Mouse (Mus musculus): ENCODE measurements around the gene Rpl38. TPM values are rescaled to one million over a fixed set of nuclear protein-coding genes. Genes with fewer than 3 reads are reported as not detected.
"Not testable (repeated sequence)": the region's sequence is repeated elsewhere in the genome, so short reads cannot be mapped to it uniquely, and the experiment has no call there.

Rpl38 gene
- polyA plus RNA-seq, 1 experiment from 2014 or later: 1,275 TPM

DNA sequence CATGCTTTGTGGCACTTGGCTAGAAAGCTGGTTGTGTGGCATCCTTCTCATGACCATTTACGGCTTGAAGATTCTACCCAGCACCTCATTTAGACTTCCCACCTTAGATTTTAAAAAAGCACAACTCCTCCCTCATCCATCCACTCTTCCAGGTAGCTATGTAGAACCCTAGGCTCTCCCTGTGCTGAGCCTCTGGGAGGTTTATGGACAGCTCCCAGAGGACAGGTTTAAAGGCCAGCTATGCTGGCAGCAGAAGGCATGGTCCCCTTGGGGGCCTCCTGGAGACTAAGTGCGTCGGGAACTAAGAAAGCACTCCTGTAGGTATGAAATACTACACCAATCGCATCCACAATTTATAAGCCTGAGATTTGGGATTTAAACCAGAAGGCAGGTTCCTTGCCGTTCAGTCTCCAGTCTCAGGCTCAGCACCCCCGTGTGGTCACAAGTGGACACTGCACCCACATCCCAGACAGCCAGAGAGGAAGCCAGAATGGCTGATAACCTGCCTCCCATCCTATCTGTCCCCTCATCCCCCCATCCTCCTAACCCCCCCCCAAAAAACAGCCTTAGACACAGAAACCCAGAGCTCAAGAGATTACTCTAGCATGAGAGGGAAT is 5.5 kb upstream of the Rpl38 start:
- no peak overlapping the region for H3K9ac ChIP-seq (ENCODE audit: low read length)
- WGBS: 32% methylated on average over 6 of the region's 6 CpGs
- DNase-seq (ENCODE audit: low spot score): no peak
- no peaks in the 10 kb centered on the region for H3K36me3 ChIP-seq (ENCODE audit: control insufficient read depth, insufficient read depth, low read length)
- no peaks in the 10 kb centered on the region for H3K4me1 ChIP-seq (replicated peaks; ENCODE audit: control insufficient read depth, insufficient read depth, low read length)
- no peak overlapping the region for H3K27ac ChIP-seq (ENCODE audit: low read depth)
- no peak overlapping the region for H3K4me3 ChIP-seq (ENCODE audit: low read depth, low read length)
- H3K4me2 ChIP-seq (ENCODE audit: low read length): no peak overlapping the region
- no peaks in the 10 kb centered on the region for H3K9me3 ChIP-seq (ENCODE audit: control insufficient read depth, low read length)
- no peaks in the 10 kb centered on the region for H3K27me3 ChIP-seq (replicated peaks; ENCODE audit: control insufficient read depth, insufficient read depth, low read length)
- no peak for ATAC-seq (replicated peaks; ENCODE audit: low FRiP score, low TSS enrichment, low read depth)

DNA sequence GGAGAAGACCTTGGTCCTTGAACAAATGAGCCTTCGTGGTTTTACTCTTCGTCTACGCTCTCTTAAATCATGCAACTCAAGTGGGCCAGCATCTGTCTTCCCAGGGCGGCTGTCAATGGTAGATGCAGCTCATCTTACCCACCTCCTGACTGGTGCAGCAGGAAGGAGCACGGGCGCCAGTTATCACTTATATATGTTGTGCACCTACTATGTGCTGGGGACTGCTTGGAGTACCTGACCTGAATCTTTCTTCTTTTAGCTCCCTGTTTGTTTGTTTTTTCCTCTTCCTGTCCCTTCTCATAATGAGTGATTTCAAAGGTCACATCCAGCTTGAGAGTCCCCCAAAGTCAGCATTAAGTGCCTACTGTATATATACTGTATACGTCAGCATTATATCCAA is 4.2 kb upstream of the Rpl38 start:
- DNase-seq (ENCODE audit: low spot score): no peak
- Histone ChIP-seq H3K4me3 (ENCODE audit: low read depth, low read length) (no peak overlapping the region), H3K4me1 (replicated peaks; ENCODE audit: control insufficient read depth, insufficient read depth, low read length) (no peaks in the 10 kb centered on the region), H3K9me3 (ENCODE audit: control insufficient read depth, low read length) (no peaks in the 10 kb centered on the region), H3K9ac (ENCODE audit: low read length) (no peak overlapping the region), H3K4me2 (ENCODE audit: low read length) (no peak overlapping the region), H3K36me3 (ENCODE audit: control insufficient read depth, insufficient read depth, low read length) (no peaks in the 10 kb centered on the region), H3K27me3 (replicated peaks; ENCODE audit: control insufficient read depth, insufficient read depth, low read length) (no peaks in the 10 kb centered on the region), H3K27ac (ENCODE audit: low read depth) (no peak overlapping the region)
- WGBS: 75% methylated on average over 7 of the region's 7 CpGs
- no peak for ATAC-seq (replicated peaks; ENCODE audit: low FRiP score, low TSS enrichment, low read depth)

DNA sequence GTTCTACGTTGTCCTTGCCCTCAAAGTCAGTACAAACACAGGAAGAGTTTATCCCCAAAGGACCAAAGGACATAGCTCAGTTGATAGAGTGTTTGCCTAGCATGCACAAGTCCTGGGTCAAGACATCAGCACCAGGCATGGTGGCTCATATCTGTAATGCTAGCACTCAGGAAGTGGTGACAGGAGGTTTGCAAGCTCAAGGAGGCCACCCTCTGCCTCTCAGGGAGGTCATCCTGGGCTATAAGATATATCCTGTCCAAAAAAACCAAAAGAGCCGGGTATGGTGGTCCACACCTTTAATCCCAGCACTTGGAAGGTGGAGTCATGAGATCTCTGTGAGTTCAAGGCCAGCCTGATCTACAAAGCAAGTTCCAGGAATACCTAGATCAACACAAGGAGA is 2.9 kb upstream of the Rpl38 start:
- 76% methylated on average over 2 of the region's 2 CpGs for WGBS
- H3K4me2 ChIP-seq (ENCODE audit: low read length): no peak overlapping the region
- H3K9me3 ChIP-seq (ENCODE audit: control insufficient read depth, low read length): no peaks in the 10 kb centered on the region
- DNase-seq (ENCODE audit: low spot score): no peak
- H3K36me3 ChIP-seq (ENCODE audit: control insufficient read depth, insufficient read depth, low read length): peaks cover 7% of the 10 kb centered on the region
- H3K27ac ChIP-seq (ENCODE audit: low read depth): no peak overlapping the region
- ATAC-seq (replicated peaks; ENCODE audit: low FRiP score, low TSS enrichment, low read depth): no peak
- peaks cover 11% of the 10 kb centered on the region for H3K4me1 ChIP-seq (replicated peaks; ENCODE audit: control insufficient read depth, insufficient read depth, low read length)
- H3K27me3 ChIP-seq (replicated peaks; ENCODE audit: control insufficient read depth, insufficient read depth, low read length): no peaks in the 10 kb centered on the region
- H3K9ac ChIP-seq (ENCODE audit: low read length): no peak overlapping the region
- no peak overlapping the region for H3K4me3 ChIP-seq (ENCODE audit: low read depth, low read length)

DNA sequence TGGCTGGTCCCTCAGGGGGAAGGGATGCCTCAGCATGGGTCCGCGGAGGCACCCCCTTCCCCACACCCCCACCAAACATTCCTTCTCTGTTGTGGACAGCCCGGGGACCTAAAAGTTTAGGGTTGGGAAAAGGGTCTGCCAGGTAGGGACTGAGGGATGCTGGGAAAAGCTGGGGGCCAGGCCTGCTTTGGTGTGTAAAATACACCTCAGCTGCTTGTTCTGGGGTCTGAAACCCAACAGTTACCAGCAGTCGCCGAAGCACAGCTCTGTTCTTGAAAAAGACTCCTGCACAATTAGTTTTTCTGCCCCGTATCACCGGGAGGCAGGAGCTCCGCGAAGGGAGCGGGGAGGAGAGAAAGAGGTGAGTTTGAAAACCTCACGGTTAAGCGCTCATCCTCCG is 1.5 kb upstream of the Rpl38 start:
- H3K4me3 ChIP-seq (ENCODE audit: low read depth, low read length): no peak overlapping the region
- peaks cover 20% of the 10 kb centered on the region for H3K36me3 ChIP-seq (ENCODE audit: control insufficient read depth, insufficient read depth, low read length)
- 11% methylated on average over 13 of the region's 13 CpGs for WGBS
- no peak overlapping the region for H3K9ac ChIP-seq (ENCODE audit: low read length)
- H3K27ac ChIP-seq (ENCODE audit: low read depth): no peak overlapping the region
- ATAC-seq (replicated peaks; ENCODE audit: low FRiP score, low TSS enrichment, low read depth) (no peak), DNase-seq (ENCODE audit: low spot score) (no peak)
- no peak overlapping the region for H3K4me2 ChIP-seq (ENCODE audit: low read length)
- H3K27me3 ChIP-seq (replicated peaks; ENCODE audit: control insufficient read depth, insufficient read depth, low read length): no peaks in the 10 kb centered on the region
- H3K9me3 ChIP-seq (ENCODE audit: control insufficient read depth, low read length): no peaks in the 10 kb centered on the region
- H3K4me1 ChIP-seq (replicated peaks; ENCODE audit: control insufficient read depth, insufficient read depth, low read length): peaks cover 11% of the 10 kb centered on the region

DNA sequence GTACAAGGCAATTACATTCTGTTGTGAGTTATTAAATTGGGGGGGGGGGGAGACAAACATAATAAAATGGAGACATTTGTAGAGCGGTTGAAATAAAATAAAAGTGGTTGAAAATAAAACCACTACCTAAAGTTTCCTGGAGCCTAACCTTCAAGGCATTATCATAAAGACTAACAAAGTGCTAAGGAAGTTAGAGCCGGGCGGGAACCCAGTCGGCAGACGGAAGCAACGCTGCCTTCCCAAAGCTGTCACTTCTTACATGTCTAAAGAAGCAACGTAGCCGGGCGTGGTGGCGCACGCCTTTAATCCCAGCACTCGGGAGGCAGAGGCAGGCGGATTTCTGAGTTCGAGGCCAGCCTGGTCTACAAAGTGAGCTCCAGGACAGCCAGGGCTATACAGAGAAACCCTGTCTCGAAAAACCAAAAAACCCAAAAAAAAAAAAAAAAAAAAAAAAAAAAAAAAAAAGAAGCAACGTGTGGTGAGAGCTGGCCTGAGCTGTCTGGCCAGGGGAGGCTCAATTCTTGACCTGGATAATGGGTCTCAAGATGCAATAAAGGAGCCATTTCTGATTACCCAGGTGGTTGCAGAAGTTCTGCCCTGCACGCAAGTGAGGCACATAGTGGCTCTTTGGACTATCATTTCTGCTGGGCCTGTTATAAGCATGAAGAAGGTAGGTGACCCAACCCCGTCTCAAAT is 940 bp upstream of the Rpl38 start:
- Histone ChIP-seq H3K36me3 (ENCODE audit: control insufficient read depth, insufficient read depth, low read length) (peaks cover 26% of the 10 kb centered on the region), H3K9me3 (ENCODE audit: control insufficient read depth, low read length) (no peaks in the 10 kb centered on the region), H3K4me2 (ENCODE audit: low read length) (no peak overlapping the region), H3K4me3 (ENCODE audit: low read depth, low read length) (no peak overlapping the region), H3K27ac (ENCODE audit: low read depth) (no peak overlapping the region), H3K27me3 (replicated peaks; ENCODE audit: control insufficient read depth, insufficient read depth, low read length) (no peaks in the 10 kb centered on the region), H3K9ac (ENCODE audit: low read length) (no peak overlapping the region), H3K4me1 (replicated peaks; ENCODE audit: control insufficient read depth, insufficient read depth, low read length) (peaks cover 11% of the 10 kb centered on the region)
- no peak for ATAC-seq (replicated peaks; ENCODE audit: low FRiP score, low TSS enrichment, low read depth)
- DNase-seq (ENCODE audit: low spot score): no peak
- WGBS: 51% methylated on average over 17 of the region's 18 CpGs

DNA sequence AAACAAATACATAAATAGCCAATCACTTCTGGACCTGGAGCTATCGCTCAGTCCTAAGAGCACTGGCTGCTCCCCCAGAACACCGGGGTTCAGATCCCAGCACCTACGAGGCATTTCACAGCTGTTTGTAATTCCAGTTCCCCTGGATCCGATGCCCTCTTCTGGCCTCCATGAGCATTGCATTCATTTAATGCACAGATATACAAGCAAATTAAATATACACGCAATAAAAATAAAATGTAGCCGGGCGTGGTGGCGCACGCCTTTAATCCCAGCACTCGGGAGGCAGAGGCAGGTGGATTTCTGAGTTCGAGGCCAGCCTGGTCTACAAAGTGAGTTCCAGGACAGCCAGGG is 415 bp upstream of the Rpl38 start:
- H3K9ac ChIP-seq (ENCODE audit: low read length); H3K9me3 ChIP-seq (ENCODE audit: control insufficient read depth, low read length); H3K4me3 ChIP-seq (ENCODE audit: low read depth, low read length); H3K27ac ChIP-seq (ENCODE audit: low read depth); DNase-seq (ENCODE audit: low spot score); ATAC-seq (replicated peaks; ENCODE audit: low FRiP score, low TSS enrichment, low read depth); H3K27me3 ChIP-seq (replicated peaks; ENCODE audit: control insufficient read depth, insufficient read depth, low read length); H3K4me2 ChIP-seq (ENCODE audit: low read length): not testable (repeated sequence)
- H3K4me1 ChIP-seq (replicated peaks; ENCODE audit: control insufficient read depth, insufficient read depth, low read length): peaks cover 11% of the 10 kb centered on the region
- peaks cover 31% of the 10 kb centered on the region for H3K36me3 ChIP-seq (ENCODE audit: control insufficient read depth, insufficient read depth, low read length)
- 31% methylated on average over 11 of the region's 11 CpGs for WGBS

DNA sequence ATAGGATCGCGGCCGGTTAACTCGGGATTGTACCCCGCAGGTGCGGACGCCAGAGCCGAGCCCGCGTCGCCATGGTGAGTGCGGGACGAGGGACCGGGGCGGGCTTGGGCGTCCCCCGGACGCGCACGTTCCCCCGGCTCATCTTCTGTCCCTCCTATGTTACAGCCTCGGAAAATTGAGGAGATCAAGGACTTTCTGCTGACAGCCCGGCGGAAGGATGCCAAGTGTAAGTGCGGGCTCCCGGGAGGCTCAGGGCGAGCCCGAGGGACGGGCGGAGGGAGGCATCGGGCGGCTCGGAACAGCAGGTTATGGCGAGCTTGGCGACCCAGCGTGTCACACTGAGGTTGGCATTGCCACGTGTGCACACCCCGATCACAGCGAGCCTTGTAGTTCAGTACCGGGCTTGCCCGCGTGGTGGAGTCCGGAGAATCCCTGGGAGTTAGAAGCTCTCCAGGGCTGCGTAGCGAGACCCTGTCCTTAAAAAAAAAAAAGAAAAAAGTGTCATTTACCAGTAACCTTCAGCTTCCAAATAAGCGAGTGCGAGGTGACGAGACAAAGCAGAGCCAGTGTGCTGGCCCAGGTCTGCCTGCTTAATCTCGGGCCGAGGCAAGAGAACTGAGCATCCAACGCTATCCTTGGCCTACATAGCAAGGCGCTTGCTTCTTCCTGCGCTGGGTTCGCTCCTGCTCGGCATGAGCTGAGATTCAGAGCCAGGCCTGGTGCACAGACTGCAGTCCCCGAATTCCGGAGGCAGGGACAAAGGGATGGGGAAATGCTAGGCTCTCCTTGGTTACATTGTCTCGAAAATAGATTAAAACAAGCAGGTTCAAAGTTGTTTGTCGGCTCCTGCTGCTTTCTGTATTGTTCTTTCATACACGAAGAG is 658 bp downstream of the Rpl38 start:
- Histone ChIP-seq H3K4me2 (ENCODE audit: low read length) (peak overlapping the region; percentile 87), H3K27ac (ENCODE audit: low read depth) (peak overlapping the region; percentile 91), H3K9me3 (ENCODE audit: control insufficient read depth, low read length) (no peaks in the 10 kb centered on the region), H3K4me1 (replicated peaks; ENCODE audit: control insufficient read depth, insufficient read depth, low read length) (peaks cover 11% of the 10 kb centered on the region), H3K9ac (ENCODE audit: low read length) (peak overlapping the region; percentile 96), H3K4me3 (ENCODE audit: low read depth, low read length) (peak overlapping the region; percentile 62), H3K36me3 (ENCODE audit: control insufficient read depth, insufficient read depth, low read length) (peaks cover 41% of the 10 kb centered on the region), H3K27me3 (replicated peaks; ENCODE audit: control insufficient read depth, insufficient read depth, low read length) (no peaks in the 10 kb centered on the region)
- ATAC-seq (replicated peaks; ENCODE audit: low FRiP score, low TSS enrichment, low read depth) (peak; percentile 69), DNase-seq (ENCODE audit: low spot score) (peak; percentile 93)
- under 1% methylated on average over 60 of the region's 60 CpGs for WGBS

DNA sequence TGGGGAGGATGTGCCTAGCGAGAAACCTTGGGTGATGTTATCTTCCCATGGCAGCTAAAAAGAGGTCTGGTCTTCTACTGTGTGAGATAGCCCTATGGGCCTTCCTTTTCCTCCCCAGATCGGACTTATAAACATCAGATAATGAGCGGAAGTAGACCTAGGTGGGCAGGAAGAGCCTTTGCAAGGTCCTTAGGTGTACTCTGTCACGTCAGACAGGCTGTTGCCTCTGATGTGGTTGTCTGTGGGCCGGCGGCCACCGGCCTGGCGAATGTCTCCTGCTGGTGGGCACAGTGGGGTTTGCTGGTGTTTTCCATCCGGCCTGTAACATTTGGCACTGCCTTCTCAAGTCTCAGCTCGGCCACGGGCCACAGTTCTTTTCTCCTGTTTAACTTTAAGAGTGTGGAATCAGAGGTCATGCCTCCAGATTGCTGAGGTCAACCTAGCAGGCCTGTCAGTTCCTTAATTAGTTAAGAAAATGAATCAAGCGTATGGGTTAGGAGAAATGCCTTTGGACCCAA is 1.4 kb downstream of the Rpl38 start:
- Histone ChIP-seq H3K4me2 (ENCODE audit: low read length) (peak overlapping the region; percentile 87), H3K27me3 (replicated peaks; ENCODE audit: control insufficient read depth, insufficient read depth, low read length) (no peaks in the 10 kb centered on the region), H3K9ac (ENCODE audit: low read length) (peak overlapping the region; percentile 96), H3K36me3 (ENCODE audit: control insufficient read depth, insufficient read depth, low read length) (peaks cover 41% of the 10 kb centered on the region), H3K27ac (ENCODE audit: low read depth) (peak overlapping the region; percentile 91; the same call in 1 of the 2 replicates), H3K4me1 (replicated peaks; ENCODE audit: control insufficient read depth, insufficient read depth, low read length) (peaks cover 11% of the 10 kb centered on the region), H3K9me3 (ENCODE audit: control insufficient read depth, low read length) (no peaks in the 10 kb centered on the region), H3K4me3 (ENCODE audit: low read depth, low read length) (peak overlapping the region; percentile 62)
- DNase-seq (ENCODE audit: low spot score) (no peak), ATAC-seq (replicated peaks; ENCODE audit: low FRiP score, low TSS enrichment, low read depth) (no peak)
- 20% methylated on average over 12 of the region's 12 CpGs for WGBS

All from intestine, embryonic 14.5 days (tissue).